Mouse (Mus musculus) heart, embryonic 12.5 days (tissue): ENCODE data around the gene Gm27179. TPM values are rescaled to one million over a fixed set of nuclear protein-coding genes. Genes with fewer than 3 reads are reported as not detected.
"Not testable (repeated sequence)": the region's sequence is repeated elsewhere in the genome, so short reads cannot be mapped to it uniquely, and the experiment has no call there.

Experiments used
- ATAC-seq: fragments of 200-750 bp; cut with Nextera tagmentation; 2 replicates; pipeline ENCODE4 v1.8.0; 2017; ENCODE audit warnings: moderate TSS enrichment, moderate library complexity; ENCODE audit not compliant: insufficient number of reproducible peaks, low FRiP score
- H3K27ac ChIP-seq: fragments of 300-500 bp; sonication (generic); 2 replicates; pipeline ENCODE4 v1.5.1; 2016; ENCODE audit warnings: mild to moderate bottlenecking, moderate library complexity; ENCODE audit not compliant: poor library complexity, severe bottlenecking
- H3K27me3 ChIP-seq: fragments of 300-500 bp; sonication (generic); replicated peaks from 2 replicates; pipeline ENCODE4 v1.6.1; 2016; ENCODE audit warnings: mild to moderate bottlenecking, moderate library complexity
- H3K36me3 ChIP-seq: fragments of 300-500 bp; sonication (generic); 2 replicates; pipeline ENCODE4 v1.6.1; 2016; ENCODE audit warnings: mild to moderate bottlenecking, moderate library complexity
- H3K4me1 ChIP-seq: fragments of 300-500 bp; sonication (generic); replicated peaks from 2 replicates; pipeline ENCODE4 v1.6.1; 2016; ENCODE audit warnings: mild to moderate bottlenecking
- H3K4me2 ChIP-seq: fragments of 300-500 bp; sonication (generic); 2 replicates; pipeline ENCODE4 v1.6.1; 2016; ENCODE audit warnings: mild to moderate bottlenecking, moderate library complexity
- H3K4me3 ChIP-seq: fragments of 300-500 bp; sonication (generic); 2 replicates; pipeline ENCODE4 v1.5.1; 2016; ENCODE audit warnings: mild to moderate bottlenecking
- H3K9ac ChIP-seq: fragments of 300-500 bp; sonication (generic); 2 replicates; pipeline ENCODE4 v1.6.1; 2016; ENCODE audit warnings: mild to moderate bottlenecking, moderate library complexity
- H3K9me3 ChIP-seq: fragments of 300-500 bp; sonication (generic); replicated peaks from 2 replicates; pipeline ENCODE4 v1.6.1; 2016; ENCODE audit warnings: mild to moderate bottlenecking, moderate library complexity
- WGBS: fragments of 180-500 bp; shearing (Covaris S2); methylation state at CpG from one replicate; pipeline ENCODE4 v1.1.7; 2016; 5-methylcytosine and 5-hydroxymethylcytosine counted together
- polyA plus RNA-seq: library from polyadenylated mRNA; unstranded; fragments of >200 nt; fragmentation: Nextera tagmentation; extraction: Ambion mirVana; gene quantifications from 2 replicates; pipeline ENCODE4 v1.2.1, GENCODE M21; 2016

Gm27179 gene
- polyA plus RNA-seq, 1 experiment from 2014 or later: not detected

GRCm38 (mm10) chr14:69470122-69470708 is 42.1 kb downstream of the Gm27179 start:
- no CpG with 5 or more reads among the region's 8 CpGs for WGBS
- H3K36me3 ChIP-seq, H3K27me3 ChIP-seq, H3K27ac ChIP-seq, ATAC-seq, H3K4me3 ChIP-seq, H3K9me3 ChIP-seq, H3K4me1 ChIP-seq, H3K9ac ChIP-seq, H3K4me2 ChIP-seq: not testable (repeated sequence)

DNA sequence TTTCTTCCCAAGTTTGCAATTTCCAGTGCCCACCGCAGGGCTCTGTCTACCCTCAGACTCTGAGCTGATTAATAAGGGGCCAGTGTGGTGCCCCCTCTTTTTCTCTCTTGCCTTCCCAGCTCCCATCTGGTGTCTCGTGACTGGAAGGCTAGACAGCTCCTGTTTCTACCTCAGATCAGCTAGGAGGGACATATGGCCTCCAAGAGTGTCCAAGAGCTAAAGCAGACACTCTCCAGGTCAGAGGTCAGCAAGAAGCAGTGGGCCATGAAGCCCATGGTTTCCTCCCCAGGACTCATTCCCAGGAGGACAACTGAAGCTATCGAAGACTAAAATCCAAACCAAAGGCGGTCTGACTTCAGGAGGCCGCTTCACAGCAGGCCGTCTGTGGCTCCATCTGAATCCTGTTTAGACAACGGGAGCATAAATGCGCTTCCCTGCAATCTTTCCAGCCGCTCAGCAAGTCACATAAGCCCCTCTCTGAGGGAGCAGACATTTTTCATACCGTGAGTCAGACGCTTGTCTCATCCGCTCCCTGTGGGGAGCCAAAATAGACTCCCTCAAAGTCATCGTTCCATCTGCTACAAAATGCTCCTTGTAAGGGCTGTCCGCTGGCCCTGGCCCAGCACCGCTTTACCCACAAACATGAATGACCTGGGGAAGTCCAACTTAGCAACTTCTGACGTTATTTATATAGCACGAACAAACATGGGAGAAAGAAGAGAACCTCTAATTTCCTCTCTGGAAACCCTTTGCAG is 44.6 kb downstream of the Gm27179 start:
- H3K36me3 ChIP-seq, H3K4me2 ChIP-seq, ATAC-seq, H3K4me1 ChIP-seq, H3K4me3 ChIP-seq, H3K27me3 ChIP-seq, H3K9ac ChIP-seq, H3K27ac ChIP-seq, H3K9me3 ChIP-seq: not testable (repeated sequence)
- WGBS: no CpG with 5 or more reads among the region's 17 CpGs

DNA sequence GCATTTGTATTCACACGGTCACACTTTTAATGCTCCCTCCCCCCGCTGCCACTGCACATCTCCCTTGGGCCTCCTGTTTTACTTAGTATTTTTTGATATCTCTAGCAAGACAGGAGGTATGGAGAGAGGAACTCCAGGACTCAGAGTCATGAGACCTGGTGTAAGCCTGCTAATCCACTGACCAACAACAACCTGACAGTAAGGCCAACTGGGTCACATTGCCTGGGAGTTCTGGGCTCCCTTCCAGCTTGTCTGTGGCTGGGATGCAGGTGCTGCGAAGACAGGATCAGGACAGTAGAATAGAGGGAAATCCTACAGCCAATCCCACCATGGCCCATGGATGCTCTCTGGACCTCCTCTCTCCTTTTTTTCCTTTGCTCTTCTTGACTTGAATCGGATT is 47.9 kb downstream of the Gm27179 start:
- not testable (repeated sequence) for H3K27ac ChIP-seq, H3K9me3 ChIP-seq, H3K9ac ChIP-seq, H3K36me3 ChIP-seq, H3K27me3 ChIP-seq, H3K4me2 ChIP-seq, ATAC-seq, H3K4me1 ChIP-seq, H3K4me3 ChIP-seq
- WGBS: no CpG with 5 or more reads among the region's 4 CpGs

Other genes with a start within 250 kb of the Gm27179 start
- gene Synb, start 218.2 kb downstream of the Gm27179 start, polyA plus RNA-seq: 0.04 TPM in 1 of 2 replicates, not detected in the other
- 0.61 TPM in 1 of 2 replicates, not detected in the other for gene Gm16867, start 9.2 kb downstream of the Gm27179 start, polyA plus RNA-seq
- gene Entpd4b, start 42.9 kb upstream of the Gm27179 start, polyA plus RNA-seq: 23.0 and 23.3 TPM in 2 replicates